Mouse (Mus musculus) gastrocnemius, postnatal 14 days (tissue): ENCODE data around the gene Olfr205. TPM values are rescaled to one million over a fixed set of nuclear protein-coding genes. Genes with fewer than 3 reads are reported as not detected.
"Not testable (repeated sequence)": the region's sequence is repeated elsewhere in the genome, so short reads cannot be mapped to it uniquely, and the experiment has no call there.

Experiments
- DNase-seq: peaks from one replicate; pipeline ENCODE4 v3.0.0; 2021; ENCODE audit warnings: mixed read lengths
- intact Hi-C: fragments of 180-260 bp; cut with DNase I; formaldehyde crosslinking; loops from one replicate; pipeline ENCODE4 v1.15.1; 2025; ENCODE audit warnings: low total_unique reads
- long read RNA-seq, 2 experiments: library from polyadenylated mRNA; stranded (forward); transcript quantifications; one replicate each; pipeline ENCODE4 v2.0.0; 2021
- total RNA-seq, 2 experiments: library from RNA; stranded (reverse); gene quantifications; 2 replicates each; pipeline ENCODE4 v1.2.3; 2021

Gene Olfr205
- not detected for total RNA-seq
- long read RNA-seq, experiment 1: 0 reads
- long read RNA-seq, experiment 2: 0 reads

GRCm38 (mm10) chr16:59331038-59331437, at the start of gene Olfr205:
Olfr205 (minus strand) TSS chr16:59331138.
- DNase-seq: no peak

GRCm38 (mm10) chr16:59363893-59364292, 33.0 kb upstream of the Olfr205 start, which contains the start of gene Olfr209:
Olfr209 (minus strand) TSS chr16:59363993.
- intact Hi-C loops: no loop called here
- DNase-seq: no peak

More at GRCm38 (mm10) chr16:59331038-59331437, at the start of gene Olfr205:
- intact Hi-C loops: no loop called here

- no peak for DNase-seq
- intact Hi-C loops: no loop called here
Measured at GRCm38 (mm10) chr16:59349146-59349545, 18.2 kb upstream of the Olfr205 start, which contains the start of gene Olfr206. Olfr206 (minus strand) TSS chr16:59349246.

GRCm38 (mm10) chr16:59323262-59323661, 7.7 kb downstream of the Olfr205 start:
- intact Hi-C loops, DNase-seq: not testable (repeated sequence)

GRCm38 (mm10) chr16:59318148-59318547, 12.8 kb downstream of the Olfr205 start, which contains the start of gene Olfr204:
Olfr204 (minus strand) TSS chr16:59318248.
- DNase-seq: no peak
- intact Hi-C loops: no loop called here

- DNase-seq: no peak
- intact Hi-C loops: no loop called here
Measured at GRCm38 (mm10) chr16:59298581-59298980, 32.4 kb downstream of the Olfr205 start, which contains the start of gene Olfr203. Olfr203 (plus strand) TSS chr16:59298881.

GRCm38 (mm10) chr16:59287576-59287975, 43.4 kb downstream of the Olfr205 start:
- DNase-seq, intact Hi-C loops: not testable (repeated sequence)

GRCm38 (mm10) chr16:59286693-59287092, 44.2 kb downstream of the Olfr205 start, which contains the start of gene Olfr202:
Olfr202 (minus strand) TSS chr16:59286793.
- intact Hi-C loops: no loop called here
- no peak for DNase-seq

- intact Hi-C loops: no loop called here
- DNase-seq: no peak
Measured at GRCm38 (mm10) chr16:59283476-59283875, 47.5 kb downstream of the Olfr205 start.

GRCm38 (mm10) chr16:59280542-59280941, 50.4 kb downstream of the Olfr205 start:
- intact Hi-C loops: no loop called here
- DNase-seq: no peak

Other genes with a start within 250 kb of the Olfr205 start
- gene Olfr191, start 241.3 kb downstream of the Olfr205 start, total RNA-seq: not detected
- not detected for gene Olfr193, start 219.3 kb downstream of the Olfr205 start, total RNA-seq
- not detected for gene Olfr194, start 210.1 kb downstream of the Olfr205 start, total RNA-seq
- gene Olfr195, start 184.1 kb downstream of the Olfr205 start, total RNA-seq: not detected
- gene Olfr196, start 160.7 kb downstream of the Olfr205 start, total RNA-seq: not detected
- not detected for gene Olfr198, start 127.6 kb downstream of the Olfr205 start, total RNA-seq
- not detected for gene Olfr199, start 111.4 kb downstream of the Olfr205 start, total RNA-seq
- gene Olfr201, start 58.5 kb downstream of the Olfr205 start, total RNA-seq: not detected
- gene Olfr202, start 44.3 kb downstream of the Olfr205 start, total RNA-seq: not detected
- gene Olfr203, start 32.3 kb downstream of the Olfr205 start, total RNA-seq: not detected
- gene Olfr204, start 12.9 kb downstream of the Olfr205 start, total RNA-seq: not detected
- not detected for gene Olfr206, start 18.1 kb upstream of the Olfr205 start, total RNA-seq
- not detected for gene Olfr209, start 32.9 kb upstream of the Olfr205 start, total RNA-seq
- not detected for gene Gabrr3, start 76.2 kb upstream of the Olfr205 start, total RNA-seq
- 10 to 100 TPM; 11.3 to 11.4 TPM for gene Riox2, start 140.6 kb upstream of the Olfr205 start, total RNA-seq